8 mouse cellular contexts compared by ENCODE assay signal in the genomic region with DNA sequence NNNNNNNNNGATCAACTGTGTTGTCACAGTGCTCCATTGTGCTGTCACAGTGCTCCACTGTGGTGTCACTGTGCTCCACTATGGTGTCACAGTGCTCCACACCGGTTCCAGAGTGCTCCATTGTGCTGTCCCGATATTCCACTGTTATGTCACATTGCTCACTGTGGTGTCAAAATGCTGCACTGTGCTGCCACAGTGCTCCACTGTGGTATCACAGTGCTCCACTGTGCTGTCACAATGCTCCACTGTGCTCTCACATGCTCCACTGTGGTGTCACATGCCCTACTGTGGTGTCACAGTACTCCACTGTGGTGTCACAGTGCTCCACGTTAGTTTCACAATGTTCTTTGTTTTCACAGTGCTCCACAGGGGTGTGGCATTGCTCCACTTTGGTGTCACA.
DNase-seq lines count a peak whose midpoint lies in the region; ATAC-seq and TF ChIP-seq lines count a peak whose summit lies in the region.

No protein-coding gene starts in this region.

- peak; percentile 54; the same call in 1 of the 2 replicates for ATAC-seq in kidney, embryonic 16.5 days (ENCODE audit: low FRiP score, low TSS enrichment)
- peak; percentile 60 for ATAC-seq in forebrain, embryonic 13.5 days
- ATAC-seq in intestine, postnatal 0 days = peak; percentile 42
- peak; percentile 61; the same call in 1 of the 2 replicates for ATAC-seq in neural tube, embryonic 12.5 days (ENCODE audit: low FRiP score, low read depth)

- no peak overlapping the region for H3K9ac ChIP-seq in kidney, embryonic 16.5 days (replicated peaks; ENCODE audit: low read length)
- H3K9ac ChIP-seq in forebrain, embryonic 13.5 days = no peak overlapping the region
- H3K9ac ChIP-seq in intestine, postnatal 0 days (ENCODE audit: low read depth, low read length) = no peak overlapping the region
- no peak overlapping the region for H3K9ac ChIP-seq in neural tube, embryonic 12.5 days

- WGBS in kidney, embryonic 16.5 days = 70% methylated on average over 3 of the region's 3 CpGs
- WGBS in forebrain, embryonic 13.5 days = 72% methylated on average over 3 of the region's 3 CpGs
- 74% methylated on average over 3 of the region's 3 CpGs for WGBS in intestine, postnatal 0 days
- WGBS in neural tube, embryonic 12.5 days = 68% methylated on average over 3 of the region's 3 CpGs

- peaks cover 52% of the 10 kb centered on the region for H3K9me3 ChIP-seq in kidney, embryonic 16.5 days (ENCODE audit: low read length)
- H3K9me3 ChIP-seq in forebrain, embryonic 13.5 days (replicated peaks) = peaks cover 52% of the 10 kb centered on the region
- H3K9me3 ChIP-seq in intestine, postnatal 0 days (ENCODE audit: control insufficient read depth) = peaks cover 23% of the 10 kb centered on the region
- H3K9me3 ChIP-seq in neural tube, embryonic 12.5 days = peaks cover 52% of the 10 kb centered on the region

- H3K4me1 ChIP-seq in kidney, embryonic 16.5 days (ENCODE audit: insufficient read depth, low read length) = no peaks in the 10 kb centered on the region
- no peaks in the 10 kb centered on the region for H3K4me1 ChIP-seq in forebrain, embryonic 13.5 days
- no peaks in the 10 kb centered on the region for H3K4me1 ChIP-seq in intestine, postnatal 0 days (replicated peaks; ENCODE audit: control insufficient read depth, insufficient read depth, low read length)
- H3K4me1 ChIP-seq in neural tube, embryonic 12.5 days = no peaks in the 10 kb centered on the region

- DNase-seq in kidney, adult 9 months = no peak
- no peak for DNase-seq in right cerebral cortex, postnatal 10 days (ENCODE audit: low spot score in 2 of 2)
- DNase-seq in cerebellum, postnatal 4 days (ENCODE audit: low spot score in 2 of 2) = no peak
- DNase-seq in kidney, adult 18-20 months = no peak

- H3K27ac ChIP-seq in kidney, embryonic 16.5 days (ENCODE audit: low read length) = no peak overlapping the region
- no peak overlapping the region for H3K27ac ChIP-seq in forebrain, embryonic 13.5 days
- H3K27ac ChIP-seq in intestine, postnatal 0 days (ENCODE audit: low read depth, low read length) = no peak overlapping the region
- H3K27ac ChIP-seq in neural tube, embryonic 12.5 days = no peak overlapping the region

- no peak for TF ChIP-seq CTCF in intestine, postnatal 0 days (IDR thresholded peaks at IDR 0.05; ENCODE audit: low read depth)

- no peak overlapping the region for H3K4me3 ChIP-seq in kidney, embryonic 16.5 days (ENCODE audit: low read length)
- no peak overlapping the region for H3K4me3 ChIP-seq in forebrain, embryonic 13.5 days
- no peak overlapping the region for H3K4me3 ChIP-seq in intestine, postnatal 0 days (ENCODE audit: low read depth, low read length)
- no peak overlapping the region for H3K4me3 ChIP-seq in neural tube, embryonic 12.5 days

- no peaks in the 10 kb centered on the region for H3K27me3 ChIP-seq in kidney, embryonic 16.5 days (ENCODE audit: insufficient read depth, low read length)
- no peaks in the 10 kb centered on the region for H3K27me3 ChIP-seq in forebrain, embryonic 13.5 days
- no peaks in the 10 kb centered on the region for H3K27me3 ChIP-seq in intestine, postnatal 0 days (replicated peaks; ENCODE audit: control insufficient read depth, insufficient read depth, low read length)
- H3K27me3 ChIP-seq in neural tube, embryonic 12.5 days (replicated peaks) = no peaks in the 10 kb centered on the region

- no peak overlapping the region for H3K4me2 ChIP-seq in kidney, embryonic 16.5 days (replicated peaks; ENCODE audit: low read depth, low read length)
- no peak overlapping the region for H3K4me2 ChIP-seq in forebrain, embryonic 13.5 days
- H3K4me2 ChIP-seq in intestine, postnatal 0 days (replicated peaks; ENCODE audit: low read depth) = no peak overlapping the region
- no peak overlapping the region for H3K4me2 ChIP-seq in neural tube, embryonic 12.5 days (replicated peaks)

- H3K36me3 ChIP-seq in kidney, embryonic 16.5 days (ENCODE audit: insufficient read depth, low read length) = no peaks in the 10 kb centered on the region
- no peaks in the 10 kb centered on the region for H3K36me3 ChIP-seq in forebrain, embryonic 13.5 days (ENCODE audit: poor library complexity, severe bottlenecking)
- H3K36me3 ChIP-seq in intestine, postnatal 0 days (ENCODE audit: control insufficient read depth, insufficient read depth) = no peaks in the 10 kb centered on the region
- H3K36me3 ChIP-seq in neural tube, embryonic 12.5 days = 0 out of 2 replicates have a peak, but pooled peaks cover 5% of the 10 kb centered on the region
